Mouse (Mus musculus) gonadal fat pad, adult 2 months (tissue): ENCODE measurements at regions not wholly inside any gene's neighbourhood (a gene's known extent, or its start where the extent isn't known, plus 50 kb on each side); places are given as distances from the start of the nearest gene placed in this dataset.

Experiments
- DNase-seq: peaks from one replicate; pipeline ENCODE4 v3.0.0-alpha.2; 2012; ENCODE audit warnings: low read depth

DNA sequence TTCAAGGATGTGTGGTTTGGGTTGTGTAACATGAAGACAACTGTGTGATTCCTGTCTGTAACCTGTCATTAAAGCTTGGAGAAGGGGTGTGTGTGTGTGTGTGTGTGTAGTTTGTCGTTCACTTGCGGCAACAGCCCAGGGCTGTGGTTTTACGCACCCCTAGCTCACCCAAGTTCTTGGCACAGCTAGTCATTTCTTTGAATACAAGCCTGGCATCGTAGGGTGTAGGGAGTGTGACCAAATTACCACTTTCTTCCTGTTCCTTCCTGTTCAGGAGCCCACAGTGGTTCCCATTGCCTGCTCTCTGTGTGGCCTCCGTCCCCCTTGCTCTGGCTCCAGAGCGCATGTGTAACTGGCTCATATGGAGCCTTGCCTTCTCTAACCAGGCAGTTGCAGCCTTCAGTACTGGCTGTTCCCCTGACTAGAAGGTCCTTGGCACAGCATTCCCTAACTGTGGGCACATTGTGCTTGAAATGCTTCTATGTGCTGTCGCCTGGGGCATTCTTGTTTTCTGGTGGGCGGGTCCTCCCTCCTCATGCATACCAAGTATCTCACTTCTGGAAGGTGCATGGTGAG lies 167.4 kb upstream of the Ubr2 start:
- DNase-seq = no peak

- DNase-seq = no peak
Measured at GRCm38 (mm10) chr17:47176328-47176727, 166.0 kb upstream of the Ubr2 start.

- no peak for DNase-seq
Measured at GRCm38 (mm10) chr17:47174748-47175215, 164.4 kb upstream of the Ubr2 start.

DNA sequence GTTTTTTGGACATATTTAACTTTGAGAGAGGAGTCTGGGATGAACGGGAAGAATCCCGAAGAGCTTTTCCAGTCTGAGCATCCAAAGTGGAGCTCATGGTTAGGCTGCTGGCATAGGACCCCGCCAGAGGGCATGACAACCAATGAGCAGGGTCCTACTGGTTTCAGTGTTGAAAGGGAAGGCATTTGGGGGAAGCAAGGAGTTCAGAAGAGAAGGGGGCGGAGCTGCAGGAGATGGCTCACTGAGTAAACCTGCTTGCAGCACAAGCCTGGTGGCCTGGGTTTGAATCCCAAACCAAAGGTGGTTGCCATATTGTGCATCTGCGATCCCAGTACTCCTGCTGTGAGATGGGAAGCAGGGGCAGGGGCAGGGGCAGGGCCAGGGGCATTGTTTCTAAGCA lies 161.4 kb upstream of the Ubr2 start:
- no peak for DNase-seq

DNA sequence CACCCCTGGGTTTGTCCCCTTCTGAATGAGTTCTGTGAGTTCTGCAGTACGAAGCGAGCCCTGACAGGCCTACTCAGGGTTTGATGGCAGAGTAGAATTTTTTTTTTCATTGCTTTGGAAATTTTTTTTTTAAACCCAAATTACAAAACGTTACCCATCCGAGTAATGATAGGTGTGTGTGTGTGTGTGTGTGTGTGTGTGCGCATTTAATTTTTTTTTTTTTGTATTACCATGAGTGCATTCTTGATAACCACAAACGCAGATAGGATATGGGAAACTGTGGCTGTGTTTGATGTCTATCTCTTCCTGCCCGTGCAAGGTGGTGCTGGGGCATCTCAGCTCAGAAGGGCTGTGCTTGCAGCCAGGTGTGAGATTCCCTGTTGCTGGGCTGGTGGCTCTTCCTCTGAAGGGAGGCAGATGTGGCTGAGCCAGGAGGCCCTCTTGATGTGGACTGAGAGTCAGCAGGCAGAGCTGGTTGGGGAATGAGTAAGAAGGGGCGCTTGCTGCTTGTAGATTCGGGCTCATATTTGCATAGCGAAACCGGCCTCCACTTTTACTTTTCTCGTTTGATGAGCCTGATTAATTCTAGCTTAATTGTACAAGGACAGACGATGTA lies 160.7 kb upstream of the Ubr2 start:
- no peak for DNase-seq

- no peak for DNase-seq
Measured at GRCm38 (mm10) chr17:47168105-47168504, 157.7 kb upstream of the Ubr2 start.

DNA sequence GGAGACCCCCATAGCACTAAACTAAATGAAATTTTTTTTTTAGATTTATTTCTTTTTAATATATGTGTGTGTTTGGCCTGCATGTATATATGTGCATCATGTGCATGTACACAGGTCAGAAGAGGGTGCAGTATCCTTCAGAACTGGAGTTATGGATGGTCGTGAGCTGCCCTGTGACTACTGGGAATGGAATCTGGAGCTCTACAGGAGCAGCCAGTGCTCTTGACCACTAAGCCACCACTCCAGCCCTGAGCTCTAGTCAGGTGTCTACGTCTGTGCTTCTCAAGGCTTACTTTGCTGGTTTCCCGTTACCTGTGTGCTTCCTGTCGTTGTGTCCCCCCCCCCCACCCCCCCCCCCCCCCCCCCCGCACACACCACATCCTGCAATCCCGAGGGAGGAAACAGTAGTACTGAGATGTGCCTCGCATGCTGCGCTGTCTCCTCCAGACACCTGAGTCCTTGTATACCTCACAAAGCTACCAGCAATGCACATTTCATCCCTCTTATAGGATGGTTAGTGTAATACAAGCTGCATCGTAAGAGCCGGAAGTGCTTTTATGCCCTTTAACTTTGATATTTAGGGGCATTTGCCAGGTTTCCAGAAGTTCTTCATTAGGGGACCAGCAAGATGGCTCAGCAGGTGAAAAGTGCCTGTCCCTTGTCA lies 153.5 kb upstream of the Ubr2 start:
- DNase-seq = no peak

DNA sequence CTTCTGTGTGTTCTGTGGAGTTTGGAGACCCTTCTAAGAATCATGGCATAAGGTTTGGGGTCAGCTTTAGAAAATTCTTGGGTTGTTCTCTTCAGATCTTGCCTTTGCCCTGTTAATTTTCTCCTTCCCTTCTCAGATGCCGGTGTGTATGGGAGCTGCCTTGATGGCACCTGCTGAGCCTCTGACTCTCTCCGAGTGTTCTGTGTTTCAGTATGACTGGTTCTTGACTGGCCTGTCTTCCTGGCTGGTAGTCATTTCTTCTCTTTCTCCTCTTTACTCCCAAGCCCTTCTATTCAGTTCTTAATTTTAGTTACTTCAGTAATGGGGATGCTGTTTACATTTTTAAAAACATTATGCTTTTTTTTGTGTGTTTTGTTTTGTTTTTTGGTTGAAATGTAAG lies 152.1 kb upstream of the Ubr2 start:
- no peak for DNase-seq

GRCm38 (mm10) chr17:47156237-47156636 lies 145.9 kb upstream of the Ubr2 start:
- no peak for DNase-seq

DNA sequence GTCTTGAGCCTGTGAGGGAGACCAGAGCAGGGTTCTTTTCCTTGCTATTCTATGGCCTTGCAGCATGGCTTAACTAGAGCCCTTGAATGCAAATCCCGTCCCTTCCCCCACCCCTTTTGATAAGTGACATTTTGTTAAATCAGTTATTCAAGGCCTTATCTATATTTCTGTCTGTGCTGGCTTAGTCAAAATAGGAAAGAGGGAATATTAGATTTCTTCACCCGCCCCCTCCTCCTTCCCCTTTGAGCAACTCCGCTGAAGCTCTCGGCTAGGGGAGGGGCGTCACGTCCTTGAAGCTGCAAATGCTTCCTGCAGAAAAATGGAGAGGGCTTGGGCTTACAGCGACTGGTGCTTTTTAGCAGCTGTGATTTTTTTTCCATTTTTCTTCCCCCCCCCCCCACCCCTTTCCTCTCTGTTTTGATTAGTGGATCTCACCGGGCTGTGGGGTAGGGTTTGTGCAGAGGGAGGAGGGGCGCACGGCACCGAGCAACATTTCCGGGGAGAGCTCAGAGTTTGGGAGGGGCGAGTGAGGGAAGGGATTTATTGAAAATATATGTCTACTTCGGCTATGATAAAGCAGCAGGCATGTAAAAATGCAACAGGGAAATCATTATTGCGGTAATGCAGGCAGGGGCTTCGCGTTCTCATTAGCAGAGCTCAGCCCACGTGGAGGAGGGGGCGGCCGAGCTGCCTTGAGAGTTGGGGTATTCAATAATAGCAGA lies 141.4 kb upstream of the Ubr2 start:
- no peak for DNase-seq

DNA sequence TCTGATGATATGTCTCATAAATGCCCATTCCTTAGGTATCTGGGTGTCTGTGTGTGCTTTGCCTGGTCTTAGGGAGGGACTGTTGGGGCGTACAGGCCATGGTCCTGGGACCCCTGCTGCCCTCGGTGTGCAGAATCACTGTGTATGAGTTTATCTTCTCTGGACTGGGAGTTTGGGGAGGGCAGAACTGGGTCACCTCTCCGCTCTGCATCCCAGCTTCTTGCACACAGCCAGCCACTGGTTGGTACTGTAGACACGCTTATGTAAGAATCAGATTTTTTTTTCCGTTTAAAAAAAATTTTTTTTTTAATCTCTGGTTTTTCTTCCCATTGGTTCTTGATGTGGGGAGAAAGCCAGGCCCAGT lies 140.8 kb upstream of the Ubr2 start:
- no peak for DNase-seq

DNA sequence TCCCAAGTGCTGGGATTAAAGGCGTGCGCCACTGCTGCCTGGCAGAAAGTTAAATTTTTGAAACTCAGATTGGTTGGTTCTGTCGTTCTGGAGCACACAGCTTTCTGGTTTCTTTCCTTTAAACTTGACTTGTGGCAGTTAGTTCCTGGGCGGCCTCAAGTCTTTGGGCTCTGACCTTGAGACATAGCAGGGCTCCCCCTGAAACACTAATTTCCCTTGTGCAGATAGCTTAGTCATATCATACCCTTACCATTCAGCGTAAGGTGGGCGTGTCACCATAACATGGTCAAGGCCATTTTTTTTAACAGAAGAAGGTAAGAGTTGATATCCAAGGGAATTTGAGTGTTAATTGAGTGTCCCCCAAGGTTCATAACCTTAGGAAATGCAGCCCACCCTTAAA lies 140.3 kb upstream of the Ubr2 start:
- DNase-seq = no peak

DNA sequence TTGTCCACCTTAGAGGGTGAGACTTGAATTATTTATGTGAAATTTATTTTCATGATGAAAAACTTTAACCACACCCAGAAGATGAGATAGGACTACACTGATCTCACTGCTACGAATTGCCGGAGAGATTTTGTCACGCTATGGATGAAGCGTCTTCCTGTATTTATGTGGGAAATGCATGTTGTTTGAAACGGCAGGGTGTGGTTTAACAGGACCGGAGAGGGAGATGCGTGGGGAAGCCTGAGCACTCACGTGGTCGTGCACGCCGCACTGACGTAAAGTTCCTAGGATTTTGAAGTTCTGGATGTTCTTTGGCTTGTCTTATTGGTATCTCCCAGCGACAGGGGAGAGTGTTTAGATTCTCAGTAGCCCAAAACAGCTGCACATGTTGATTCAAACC lies 139.3 kb upstream of the Ubr2 start:
- no peak for DNase-seq

GRCm38 (mm10) chr17:47149158-47149557 lies 138.8 kb upstream of the Ubr2 start:
- DNase-seq = no peak

DNA sequence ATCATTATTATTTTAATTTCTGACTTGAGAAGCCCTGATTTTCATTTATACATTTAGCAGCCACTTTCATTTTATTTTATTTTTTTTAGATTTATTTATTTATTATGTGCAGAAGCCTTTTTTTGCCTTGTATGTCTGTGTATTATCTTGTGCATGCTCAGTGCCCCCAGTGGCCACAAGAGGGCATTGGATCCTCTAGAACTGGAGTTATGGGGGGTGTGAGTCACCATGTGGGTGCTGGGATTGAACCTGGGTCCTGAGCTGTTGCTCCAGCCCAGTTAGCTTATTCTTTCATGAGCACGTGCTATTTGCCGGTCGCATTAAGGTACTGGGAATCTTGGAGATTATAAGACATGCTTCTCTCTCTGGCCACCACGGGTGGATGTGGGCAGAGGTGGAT lies 136.3 kb upstream of the Ubr2 start:
- DNase-seq = no peak

GRCm38 (mm10) chr17:47145590-47145989 lies 135.2 kb upstream of the Ubr2 start:
- no peak for DNase-seq

DNA sequence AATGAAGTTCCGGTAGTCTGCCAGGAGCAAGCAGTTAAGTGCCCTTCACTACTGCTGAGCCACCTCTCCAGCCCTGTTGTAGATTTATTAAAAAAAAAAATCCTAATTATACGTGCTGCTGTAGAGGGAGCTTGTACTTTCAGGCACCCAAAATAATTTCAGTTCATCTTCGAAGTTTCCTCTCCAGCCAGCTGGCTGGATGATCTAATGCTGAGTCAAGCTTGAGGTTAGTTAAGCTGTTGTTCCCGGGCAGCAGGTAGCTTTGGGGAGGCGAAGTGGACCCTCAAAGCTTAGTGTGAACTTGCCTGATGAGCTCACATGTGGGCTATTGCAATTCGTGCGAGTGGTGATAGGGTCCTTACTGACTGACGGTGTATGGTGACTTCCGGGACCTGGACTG lies 134.6 kb upstream of the Ubr2 start:
- DNase-seq = no peak

GRCm38 (mm10) chr17:47144460-47144859 lies 134.1 kb upstream of the Ubr2 start:
- DNase-seq = no peak

DNA sequence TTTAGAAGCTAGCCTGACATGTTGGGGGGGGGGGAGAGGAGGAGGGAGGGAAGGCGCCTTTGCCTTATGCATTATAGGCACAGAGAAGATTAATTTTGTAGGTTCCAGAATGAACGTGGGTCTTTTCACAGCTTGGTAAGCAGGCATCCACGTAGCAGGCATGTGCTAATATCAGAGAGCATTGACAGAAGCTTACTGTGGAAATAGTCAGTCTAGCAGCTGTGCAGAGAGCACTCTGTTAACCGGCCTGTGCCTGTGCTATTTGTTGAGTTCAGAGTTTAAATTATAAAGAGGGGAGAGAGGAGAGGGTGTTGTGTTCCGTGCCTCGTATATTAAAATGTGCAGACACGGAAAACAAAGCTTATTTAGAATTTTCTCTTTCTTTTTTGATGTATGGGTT lies 133.5 kb upstream of the Ubr2 start:
- DNase-seq = no peak

GRCm38 (mm10) chr17:47142885-47143284 lies 132.5 kb upstream of the Ubr2 start:
- no peak for DNase-seq

DNA sequence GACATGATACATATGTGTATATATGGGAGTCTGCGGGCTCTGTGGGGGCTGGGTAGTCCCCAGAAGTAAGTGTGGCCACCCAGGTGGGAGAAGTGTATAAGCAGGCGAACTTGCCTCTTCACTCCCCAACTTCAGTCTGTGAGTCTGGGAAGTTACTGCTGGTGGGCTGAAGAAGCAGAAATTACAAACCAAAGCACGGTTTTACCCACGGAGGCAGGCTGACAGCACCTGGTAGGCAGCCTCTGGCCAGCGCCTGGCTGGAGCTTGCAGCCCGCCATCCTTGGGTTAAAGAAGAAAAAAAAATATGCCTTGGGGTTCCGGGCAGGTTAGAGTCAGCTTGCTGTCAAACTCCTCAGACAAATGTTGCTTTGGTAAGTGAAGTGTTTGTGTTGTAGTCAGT lies 131.9 kb upstream of the Ubr2 start:
- no peak for DNase-seq

GRCm38 (mm10) chr17:47141843-47142215 lies 131.5 kb upstream of the Ubr2 start:
- DNase-seq = no peak
